Mouse (Mus musculus) T-helper 1 cell (primary cell): ENCODE data around the gene Fuca2.

Experiments used
- in situ Hi-C: fragments of 300-600 bp; cut with MboI, MseI; formaldehyde crosslinking; loops from one replicate; pipeline ENCODE4 v1.15.1; 2025; ENCODE audit warnings: high pct_unique_total_duplicates

Gene Fuca2

GRCm38 (mm10) chr10:13528155-13528554, 28.8 kb downstream of the Fuca2 start:
- in situ Hi-C loops = no loop called here

GRCm38 (mm10) chr10:13534751-13535150, 35.4 kb downstream of the Fuca2 start:
- in situ Hi-C loops = no loop called here

- in situ Hi-C loops = no loop called here
These were observed 37.4 kb downstream of the Fuca2 start for GRCm38 (mm10) chr10:13536706-13537105.

GRCm38 (mm10) chr10:13539769-13540333, 40.5 kb downstream of the Fuca2 start:
- in situ Hi-C loops = no loop called here

- in situ Hi-C loops = no loop called here
These were observed 42.4 kb downstream of the Fuca2 start for GRCm38 (mm10) chr10:13541721-13542120.

GRCm38 (mm10) chr10:13552646-13553497, 53.5 kb downstream of the Fuca2 start, which contains the start of the genes Adat2 and Pex3:
Gene Adat2, plus strand, starts transcription at chr10:13552894.
Gene Pex3, minus strand, starts transcription at chr10:13553142.
- in situ Hi-C loops = no loop called here

- in situ Hi-C loops = no loop called here
These were observed 54.2 kb downstream of the Fuca2 start for GRCm38 (mm10) chr10:13553498-13553985.

GRCm38 (mm10) chr10:13554316-13554715, 55.0 kb downstream of the Fuca2 start:
- in situ Hi-C loops = no loop called here

- in situ Hi-C loops = loop anchor here (5.0 to 10.0 kb wide), 2 partner anchors 645 to 762 kb away; no protein-coding TSS in a partner anchor
These were observed 60.8 kb downstream of the Fuca2 start for GRCm38 (mm10) chr10:13560014-13560674.

- in situ Hi-C loops = loop anchor here (5.0 to 10.0 kb wide), 2 partner anchors 640 to 758 kb away; no protein-coding TSS in a partner anchor
These were observed 65.2 kb downstream of the Fuca2 start for GRCm38 (mm10) chr10:13564364-13565079.

GRCm38 (mm10) chr10:13565080-13565448, 65.7 kb downstream of the Fuca2 start:
- in situ Hi-C loops = loop anchor here (10.0 kb wide), 1 partner anchor 640 kb away; no protein-coding TSS in a partner anchor

- in situ Hi-C loops = loop anchor here (10.0 kb wide), 1 partner anchor 638 kb away; no protein-coding TSS in a partner anchor
These were observed 67.1 kb downstream of the Fuca2 start for GRCm38 (mm10) chr10:13566393-13566792.
